Mouse (Mus musculus) forebrain, embryonic 16.5 days (tissue): ENCODE measurements at regions not wholly inside any gene's neighbourhood (a gene's known extent, or its start where the extent isn't known, plus 50 kb on each side); places are given as distances from the start of the nearest gene placed in this dataset.

ENCODE experiments used
- ATAC-seq: fragments of 200-750 bp; cut with Nextera tagmentation; 2 replicates; pipeline ENCODE4 v1.8.0; 2017; ENCODE audit warnings: mild to moderate bottlenecking, moderate library complexity
- H3K27ac ChIP-seq: fragments of 300-500 bp; sonication (generic); 2 replicates; pipeline ENCODE4 v1.5.1; 2014; ENCODE audit warnings: low read length, control low read depth
- H3K27me3 ChIP-seq: fragments of 300-500 bp; sonication (generic); replicated peaks from 2 replicates; pipeline ENCODE4 v1.6.1; 2014; ENCODE audit warnings: low read length; ENCODE audit not compliant: control insufficient read depth, insufficient read depth
- H3K36me3 ChIP-seq: fragments of 300-500 bp; sonication (generic); 2 replicates; pipeline ENCODE4 v1.6.1; 2014; ENCODE audit not compliant: control insufficient read depth, insufficient read depth
- H3K4me1 ChIP-seq: fragments of 300-500 bp; sonication (generic); replicated peaks from 2 replicates; pipeline ENCODE4 v1.6.1; 2014; ENCODE audit warnings: low read length; ENCODE audit not compliant: control insufficient read depth, insufficient read depth
- H3K4me2 ChIP-seq: fragments of 300-500 bp; sonication (generic); 2 replicates; pipeline ENCODE4 v1.6.1; 2014; ENCODE audit warnings: mild to moderate bottlenecking, low read length, control low read depth
- H3K4me3 ChIP-seq: fragments of 300-500 bp; sonication (generic); replicated peaks from 2 replicates; pipeline ENCODE4 v1.5.1; 2014; ENCODE audit warnings: mild to moderate bottlenecking, low read length, control low read depth
- H3K9ac ChIP-seq: fragments of 300-500 bp; sonication (generic); replicated peaks from 2 replicates; pipeline ENCODE4 v1.6.1; 2014; ENCODE audit warnings: low read depth, low read length, control low read depth
- H3K9me3 ChIP-seq: fragments of 300-500 bp; sonication (generic); 2 replicates; pipeline ENCODE4 v1.6.1; 2016; ENCODE audit warnings: low read length; ENCODE audit not compliant: control insufficient read depth
- WGBS: fragments of 180-500 bp; shearing (Covaris S2); extraction: QIAGEN DNeasy Blood & Tissue Kit; methylation state at CpG from one replicate; pipeline ENCODE4 v1.1.7; 2014; 5-methylcytosine and 5-hydroxymethylcytosine counted together

GRCm38 (mm10) chr15:7039825-7040224 lies 50.6 kb upstream of the Lifr start:
- H3K9me3 ChIP-seq = no peaks in the 10 kb centered on the region
- no peak overlapping the region for H3K9ac ChIP-seq
- 20% methylated on average over 4 of the region's 4 CpGs for WGBS
- no peak overlapping the region for H3K27ac ChIP-seq
- H3K36me3 ChIP-seq = no peaks in the 10 kb centered on the region
- H3K4me1 ChIP-seq = no peaks in the 10 kb centered on the region
- no peaks in the 10 kb centered on the region for H3K27me3 ChIP-seq
- H3K4me2 ChIP-seq = no peak overlapping the region
- no peak for ATAC-seq
- H3K4me3 ChIP-seq = no peak overlapping the region
